Mouse (Mus musculus): ENCODE measurements around the gene Kcnj1. TPM values are rescaled to one million over a fixed set of nuclear protein-coding genes. Genes with fewer than 3 reads are reported as not detected.

Gene Kcnj1
- polyA plus RNA-seq, 1 experiment from 2014 or later: not detected

GRCm38 (mm10) chr9:32408730-32409059 is 36.4 kb downstream of the Kcnj1 start:
- H3K4me1 ChIP-seq (ENCODE audit: control insufficient read depth, insufficient read depth, low read length): 0 out of 2 replicates have a peak, but pooled peaks cover 2% of the 10 kb centered on the region
- no peaks in the 10 kb centered on the region for H3K9me3 ChIP-seq (ENCODE audit: control insufficient read depth, low read length)
- H3K4me2 ChIP-seq (ENCODE audit: low read depth, low read length): peak overlapping the region; percentile 98
- WGBS: 12% methylated on average over 8 of the region's 8 CpGs
- H3K9ac ChIP-seq (replicated peaks; ENCODE audit: low read depth, low read length): peak overlapping the region; percentile 56; the same call in 1 of the 2 replicates
- peak overlapping the region; percentile 47 for H3K4me3 ChIP-seq (ENCODE audit: low read depth, low read length)
- no peak overlapping the region for H3K27ac ChIP-seq (ENCODE audit: low read depth, low read length)
- H3K36me3 ChIP-seq (ENCODE audit: control insufficient read depth, insufficient read depth, low read length): no peaks in the 10 kb centered on the region
- no peak for ATAC-seq (ENCODE audit: low read depth)
- H3K27me3 ChIP-seq (ENCODE audit: control insufficient read depth, insufficient read depth, low read length): 0 out of 2 replicates have a peak, but pooled peaks cover 4% of the 10 kb centered on the region

- H3K27ac ChIP-seq (ENCODE audit: low read depth, low read length): no peak overlapping the region
- peak overlapping the region; percentile 98 for H3K4me2 ChIP-seq (ENCODE audit: low read depth, low read length)
- ATAC-seq (ENCODE audit: low read depth): peak; percentile 23; the same call in 1 of the 2 replicates
- H3K27me3 ChIP-seq (ENCODE audit: control insufficient read depth, insufficient read depth, low read length): 0 out of 2 replicates have a peak, but pooled peaks cover 4% of the 10 kb centered on the region
- H3K36me3 ChIP-seq (ENCODE audit: control insufficient read depth, insufficient read depth, low read length): no peaks in the 10 kb centered on the region
- H3K4me3 ChIP-seq (ENCODE audit: low read depth, low read length): peak overlapping the region; percentile 47
- 0 out of 2 replicates have a peak, but pooled peaks cover 2% of the 10 kb centered on the region for H3K4me1 ChIP-seq (ENCODE audit: control insufficient read depth, insufficient read depth, low read length)
- H3K9ac ChIP-seq (replicated peaks; ENCODE audit: low read depth, low read length): peak overlapping the region; percentile 56
- 2% methylated on average over 47 of the region's 47 CpGs for WGBS
- H3K9me3 ChIP-seq (ENCODE audit: control insufficient read depth, low read length): no peaks in the 10 kb centered on the region
Observed at GRCm38 (mm10) chr9:32409060-32409961, 37.0 kb downstream of the Kcnj1 start.

- ATAC-seq (ENCODE audit: low read depth): no peak
- 0 out of 2 replicates have a peak, but pooled peaks cover 2% of the 10 kb centered on the region for H3K4me1 ChIP-seq (ENCODE audit: control insufficient read depth, insufficient read depth, low read length)
- H3K4me2 ChIP-seq (ENCODE audit: low read depth, low read length): no peak overlapping the region
- H3K9ac ChIP-seq (replicated peaks; ENCODE audit: low read depth, low read length): no peak overlapping the region
- H3K9me3 ChIP-seq (ENCODE audit: control insufficient read depth, low read length): no peaks in the 10 kb centered on the region
- no peak overlapping the region for H3K27ac ChIP-seq (ENCODE audit: low read depth, low read length)
- 0 out of 2 replicates have a peak, but pooled peaks cover 4% of the 10 kb centered on the region for H3K27me3 ChIP-seq (ENCODE audit: control insufficient read depth, insufficient read depth, low read length)
- 94% methylated on average over 5 of the region's 5 CpGs for WGBS
- no peak overlapping the region for H3K4me3 ChIP-seq (ENCODE audit: low read depth, low read length)
- no peaks in the 10 kb centered on the region for H3K36me3 ChIP-seq (ENCODE audit: control insufficient read depth, insufficient read depth, low read length)
Observed at GRCm38 (mm10) chr9:32410671-32411070, 38.4 kb downstream of the Kcnj1 start.

- 0 out of 2 replicates have a peak, but pooled peaks cover 4% of the 10 kb centered on the region for H3K27me3 ChIP-seq (ENCODE audit: control insufficient read depth, insufficient read depth, low read length)
- no peak for ATAC-seq (ENCODE audit: low read depth)
- no peaks in the 10 kb centered on the region for H3K9me3 ChIP-seq (ENCODE audit: control insufficient read depth, low read length)
- H3K9ac ChIP-seq (replicated peaks; ENCODE audit: low read depth, low read length): no peak overlapping the region
- H3K4me2 ChIP-seq (ENCODE audit: low read depth, low read length): no peak overlapping the region
- no peaks in the 10 kb centered on the region for H3K36me3 ChIP-seq (ENCODE audit: control insufficient read depth, insufficient read depth, low read length)
- WGBS: 90% methylated on average over 5 of the region's 5 CpGs
- 0 out of 2 replicates have a peak, but pooled peaks cover 2% of the 10 kb centered on the region for H3K4me1 ChIP-seq (ENCODE audit: control insufficient read depth, insufficient read depth, low read length)
- H3K4me3 ChIP-seq (ENCODE audit: low read depth, low read length): no peak overlapping the region
- H3K27ac ChIP-seq (ENCODE audit: low read depth, low read length): no peak overlapping the region
Observed at GRCm38 (mm10) chr9:32411507-32411906, 39.2 kb downstream of the Kcnj1 start.

- Histone ChIP-seq H3K27me3 (ENCODE audit: control insufficient read depth, insufficient read depth, low read length) (0 out of 2 replicates have a peak, but pooled peaks cover 6% of the 10 kb centered on the region), H3K4me3 (ENCODE audit: low read depth, low read length) (no peak overlapping the region), H3K27ac (ENCODE audit: low read depth, low read length) (no peak overlapping the region), H3K36me3 (ENCODE audit: control insufficient read depth, insufficient read depth, low read length) (no peaks in the 10 kb centered on the region), H3K9me3 (ENCODE audit: control insufficient read depth, low read length) (no peaks in the 10 kb centered on the region), H3K9ac (replicated peaks; ENCODE audit: low read depth, low read length) (no peak overlapping the region), H3K4me2 (ENCODE audit: low read depth, low read length) (no peak overlapping the region), H3K4me1 (ENCODE audit: control insufficient read depth, insufficient read depth, low read length) (0 out of 2 replicates have a peak, but pooled peaks cover 2% of the 10 kb centered on the region)
- ATAC-seq (ENCODE audit: low read depth): no peak
- WGBS: 61% methylated on average over 10 of the region's 10 CpGs
Observed at GRCm38 (mm10) chr9:32412836-32413580, 40.7 kb downstream of the Kcnj1 start.

GRCm38 (mm10) chr9:32414956-32415355 is 42.7 kb downstream of the Kcnj1 start:
- H3K4me3 ChIP-seq (ENCODE audit: low read depth, low read length): no peak overlapping the region
- no peaks in the 10 kb centered on the region for H3K9me3 ChIP-seq (ENCODE audit: control insufficient read depth, low read length)
- H3K27me3 ChIP-seq (ENCODE audit: control insufficient read depth, insufficient read depth, low read length): 0 out of 2 replicates have a peak, but pooled peaks cover 2% of the 10 kb centered on the region
- no peak overlapping the region for H3K4me2 ChIP-seq (ENCODE audit: low read depth, low read length)
- 28% methylated on average over 1 of the region's 1 CpGs for WGBS
- H3K4me1 ChIP-seq (ENCODE audit: control insufficient read depth, insufficient read depth, low read length): no peaks in the 10 kb centered on the region
- no peak overlapping the region for H3K27ac ChIP-seq (ENCODE audit: low read depth, low read length)
- no peak overlapping the region for H3K9ac ChIP-seq (replicated peaks; ENCODE audit: low read depth, low read length)
- H3K36me3 ChIP-seq (ENCODE audit: control insufficient read depth, insufficient read depth, low read length): no peaks in the 10 kb centered on the region
- no peak for ATAC-seq (ENCODE audit: low read depth)

GRCm38 (mm10) chr9:32415952-32416351 is 43.7 kb downstream of the Kcnj1 start:
- H3K27ac ChIP-seq (ENCODE audit: low read depth, low read length): no peak overlapping the region
- H3K4me2 ChIP-seq (ENCODE audit: low read depth, low read length): no peak overlapping the region
- 0 out of 2 replicates have a peak, but pooled peaks cover 2% of the 10 kb centered on the region for H3K27me3 ChIP-seq (ENCODE audit: control insufficient read depth, insufficient read depth, low read length)
- H3K9me3 ChIP-seq (ENCODE audit: control insufficient read depth, low read length): no peaks in the 10 kb centered on the region
- H3K4me1 ChIP-seq (ENCODE audit: control insufficient read depth, insufficient read depth, low read length): no peaks in the 10 kb centered on the region
- H3K4me3 ChIP-seq (ENCODE audit: low read depth, low read length): no peak overlapping the region
- ATAC-seq (ENCODE audit: low read depth): no peak
- 98% methylated on average over 3 of the region's 3 CpGs for WGBS
- H3K36me3 ChIP-seq (ENCODE audit: control insufficient read depth, insufficient read depth, low read length): no peaks in the 10 kb centered on the region
- H3K9ac ChIP-seq (replicated peaks; ENCODE audit: low read depth, low read length): no peak overlapping the region

- no peak for ATAC-seq (ENCODE audit: low read depth)
- no peaks in the 10 kb centered on the region for H3K9me3 ChIP-seq (ENCODE audit: control insufficient read depth, low read length)
- 0 out of 2 replicates have a peak, but pooled peaks cover 2% of the 10 kb centered on the region for H3K27me3 ChIP-seq (ENCODE audit: control insufficient read depth, insufficient read depth, low read length)
- no peak overlapping the region for H3K27ac ChIP-seq (ENCODE audit: low read depth, low read length)
- no peak overlapping the region for H3K9ac ChIP-seq (replicated peaks; ENCODE audit: low read depth, low read length)
- no peak overlapping the region for H3K4me2 ChIP-seq (ENCODE audit: low read depth, low read length)
- H3K36me3 ChIP-seq (ENCODE audit: control insufficient read depth, insufficient read depth, low read length): no peaks in the 10 kb centered on the region
- WGBS: 54% methylated on average over 8 of the region's 8 CpGs
- no peak overlapping the region for H3K4me3 ChIP-seq (ENCODE audit: low read depth, low read length)
- H3K4me1 ChIP-seq (ENCODE audit: control insufficient read depth, insufficient read depth, low read length): no peaks in the 10 kb centered on the region
Observed at GRCm38 (mm10) chr9:32417466-32418116, 45.3 kb downstream of the Kcnj1 start.

All from neural tube, embryonic 14.5 days (tissue).